Mouse (Mus musculus): ENCODE data around the gene Stx11.

DNA sequence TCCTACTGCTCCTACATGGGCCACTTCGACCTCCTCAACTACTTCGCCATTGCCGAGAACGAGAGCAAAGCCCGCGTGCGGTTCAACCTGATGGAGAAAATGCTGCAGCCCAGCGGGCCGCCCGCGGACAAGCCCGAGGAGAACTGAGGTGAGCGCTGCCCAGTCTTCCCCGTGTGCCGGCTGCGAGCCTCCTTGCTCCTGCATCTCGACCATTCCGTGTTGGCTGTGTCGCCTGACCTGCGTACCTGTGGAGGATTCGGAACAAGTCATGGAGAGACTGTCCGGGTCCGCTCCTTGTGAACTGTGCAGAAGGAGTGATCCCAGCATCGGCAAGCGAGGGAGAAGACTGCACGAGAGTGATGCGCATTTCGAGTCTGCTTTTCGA lies 44.6 kb upstream of the Stx11 start:
- no peak for TF ChIP-seq CTCF (IDR thresholded peaks at IDR 0.05; ENCODE audit: low read depth)
- TF ChIP-seq EP300 (IDR thresholded peaks at IDR 0.05; ENCODE audit: low read depth), result no peak

Measured in liver, postnatal 0 days (tissue).